Mouse (Mus musculus) retina, adult 2 months (tissue): Measurements from ENCODE around the gene Nisch.

Experiments used
- DNase-seq: peaks from one replicate; pipeline ENCODE4 v3.0.0-alpha.2; 2012; ENCODE audit warnings: low read depth, low spot score

The Nisch gene

DNA sequence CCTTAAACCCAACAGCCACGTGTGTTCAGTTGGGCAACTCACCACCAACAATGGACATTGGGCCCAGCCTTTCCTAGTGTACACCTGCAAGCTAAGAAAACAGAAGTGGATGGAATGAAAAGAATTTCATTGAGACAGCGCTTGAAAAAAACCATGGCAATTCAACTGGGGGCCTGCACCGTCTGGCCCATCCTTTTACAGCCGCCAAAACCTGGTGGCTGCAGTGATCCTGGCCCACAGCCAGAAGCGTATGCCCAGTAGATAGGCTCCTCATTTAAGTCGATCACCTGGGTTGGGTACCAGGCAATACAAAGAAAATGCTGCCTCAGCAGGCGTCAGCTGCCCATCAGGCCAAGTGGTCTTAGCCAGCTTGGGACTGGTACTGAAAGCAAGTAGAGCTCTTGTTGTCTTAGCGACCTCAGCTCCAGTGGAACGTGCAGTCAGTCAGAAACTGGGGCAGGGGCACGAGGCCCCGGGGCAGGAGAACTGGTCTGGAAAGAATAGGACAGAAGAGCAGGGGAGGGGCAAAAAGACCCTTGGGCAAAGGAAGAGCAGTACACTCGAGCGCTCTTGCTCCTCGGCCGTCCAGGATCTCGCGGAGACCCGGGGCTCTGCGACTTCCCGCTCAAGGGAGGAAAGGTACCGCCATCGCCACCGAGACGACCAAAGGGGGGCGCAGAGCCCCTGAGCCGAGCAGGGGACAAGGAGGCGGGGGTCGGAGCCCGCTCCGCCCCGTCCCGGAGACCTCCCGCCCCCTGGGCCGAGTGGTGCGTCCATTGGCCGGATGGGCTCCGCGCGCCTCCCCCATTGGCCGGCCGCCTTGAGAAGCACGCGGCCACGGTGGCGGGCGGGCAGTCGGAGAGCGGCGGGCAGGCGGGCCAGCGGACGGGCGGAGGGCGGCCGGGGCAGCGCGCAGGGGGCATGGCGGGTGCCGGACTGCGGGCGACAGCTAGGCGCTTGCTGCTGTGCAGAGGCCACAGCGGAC, 86.2 kb downstream of the Nisch start, which contains the start of gene Nt5dc2:
Nt5dc2 (plus strand) TSS at position 818 of the 985 bp plus-strand sequence.
- no peak for DNase-seq

GRCm38 (mm10) chr14:31129326-31130235, 87.2 kb downstream of the Nisch start:
- no peak for DNase-seq

DNA sequence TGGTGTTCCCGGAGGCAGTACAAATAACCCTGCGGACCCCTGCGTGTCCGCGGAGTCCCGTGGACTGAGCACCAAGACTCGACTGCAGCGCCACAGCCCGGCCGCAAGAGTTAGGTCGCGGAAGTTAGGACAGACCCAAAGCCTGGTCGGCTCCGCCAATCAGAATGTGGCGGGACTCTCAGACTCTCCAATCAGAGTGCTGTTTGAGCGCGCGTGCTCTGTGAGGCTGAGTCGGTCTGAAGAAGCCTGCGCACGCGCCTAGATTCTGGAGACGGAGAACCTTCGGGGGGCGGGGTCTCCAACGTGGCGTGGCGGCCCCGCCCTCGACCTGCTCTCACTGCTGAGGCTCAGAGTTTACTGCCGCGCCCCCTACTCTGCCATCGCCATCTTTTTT, 87.9 kb downstream of the Nisch start, which contains the start of gene Smim4:
Smim4 (minus strand) TSS at position 131 of the 394 bp plus-strand sequence.
- DNase-seq, result peak; percentile 84

- DNase-seq, result no peak
Observed at GRCm38 (mm10) chr14:31128101-31128825, 88.5 kb downstream of the Nisch start.

GRCm38 (mm10) chr14:31126826-31127225, 89.9 kb downstream of the Nisch start:
- no peak for DNase-seq

DNA sequence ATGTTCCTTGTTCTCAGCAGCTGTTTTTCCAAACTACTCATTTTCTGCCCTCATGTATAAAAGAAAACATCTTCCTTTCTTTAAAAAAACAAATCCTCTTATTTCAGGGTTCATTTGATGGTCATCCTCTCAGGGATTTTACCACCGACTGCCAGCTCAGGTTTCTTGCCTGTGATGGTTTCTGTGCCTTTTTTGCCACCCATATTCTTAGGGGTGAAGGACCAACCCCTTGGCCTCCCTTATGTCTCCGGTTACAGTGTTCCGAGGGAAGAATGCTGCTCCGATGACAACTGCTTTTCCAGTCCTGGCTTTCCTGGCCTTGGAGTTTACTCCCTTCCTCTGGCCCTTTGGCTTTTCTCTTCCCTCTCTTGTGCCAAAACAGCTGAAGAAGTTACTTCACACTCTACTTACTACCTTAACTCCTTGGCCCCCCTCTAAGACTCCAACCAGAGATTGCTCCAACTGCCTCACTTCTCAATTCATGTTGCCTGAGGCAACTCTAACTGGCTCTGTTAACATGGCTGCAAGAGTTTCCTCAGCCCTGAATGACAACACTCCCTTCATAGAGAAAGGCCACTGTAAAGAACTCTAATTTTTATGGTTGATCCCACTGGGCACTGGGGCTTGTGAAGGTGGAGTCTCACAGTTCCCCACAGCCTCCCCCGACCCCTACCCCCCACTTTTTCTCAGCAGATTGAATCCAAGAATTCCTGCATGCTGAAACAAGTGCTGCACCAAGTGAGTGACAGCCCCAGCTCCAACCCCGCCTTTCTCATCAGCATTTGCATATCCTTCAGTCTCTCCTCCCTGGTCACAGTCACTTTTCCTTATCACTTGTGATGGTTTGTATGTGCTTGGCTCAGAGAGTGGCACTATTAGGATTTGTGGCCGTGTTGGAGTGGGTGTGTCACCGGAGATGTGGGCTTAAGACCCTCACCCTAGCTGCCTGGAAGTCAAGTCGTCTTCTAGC, 91.4 kb downstream of the Nisch start:
- DNase-seq, result no peak
